Mouse (Mus musculus) CH12.LX (cell line): ENCODE data around the gene Taf4.

Experiments
- CTCF ChIP-seq, 2 experiments: IDR thresholded peaks in 1 of 2; conservative IDR thresholded peaks in 1 of 2; 2 replicates each; pipeline ENCODE4 v1.5.1; 2011 to 2012; ENCODE audit warnings: low read depth in 2 of 2, low read length in 2 of 2, improper control_type of control experiment in 1 of 2, inconsistent platforms in 1 of 2, mild to moderate bottlenecking in 1 of 2, moderate library complexity in 1 of 2
- EP300 ChIP-seq: IDR thresholded peaks from 2 replicates; pipeline ENCODE4 v1.6.1; 2011; ENCODE audit warnings: low read length, improper control_type of control experiment
- MAFK ChIP-seq: IDR thresholded peaks from 2 replicates; pipeline ENCODE4 v1.6.1; 2011; ENCODE audit warnings: low read length, improper control_type of control experiment; ENCODE audit not compliant: insufficient replicate concordance
- MEF2A ChIP-seq: IDR thresholded peaks from 2 replicates; pipeline ENCODE4 v1.6.1; 2014; ENCODE audit warnings: low read depth, mild to moderate bottlenecking, inconsistent platforms, low read length, improper control_type of control experiment, borderline replicate concordance
- NELFE ChIP-seq: IDR thresholded peaks from 2 replicates; pipeline ENCODE4 v1.6.1; 2011; ENCODE audit warnings: low read depth, low read length, improper control_type of control experiment
- NRF1 ChIP-seq: IDR thresholded peaks from 2 replicates; pipeline ENCODE4 v1.6.1; 2014; ENCODE audit warnings: low read depth, mild to moderate bottlenecking, inconsistent platforms, low read length, improper control_type of control experiment, moderate library complexity
- POLR2A ChIP-seq: IDR thresholded peaks from 2 replicates; pipeline ENCODE4 v1.6.1; 2011; ENCODE audit warnings: low read depth, mild to moderate bottlenecking, improper control_type of control experiment, low read length

DNA sequence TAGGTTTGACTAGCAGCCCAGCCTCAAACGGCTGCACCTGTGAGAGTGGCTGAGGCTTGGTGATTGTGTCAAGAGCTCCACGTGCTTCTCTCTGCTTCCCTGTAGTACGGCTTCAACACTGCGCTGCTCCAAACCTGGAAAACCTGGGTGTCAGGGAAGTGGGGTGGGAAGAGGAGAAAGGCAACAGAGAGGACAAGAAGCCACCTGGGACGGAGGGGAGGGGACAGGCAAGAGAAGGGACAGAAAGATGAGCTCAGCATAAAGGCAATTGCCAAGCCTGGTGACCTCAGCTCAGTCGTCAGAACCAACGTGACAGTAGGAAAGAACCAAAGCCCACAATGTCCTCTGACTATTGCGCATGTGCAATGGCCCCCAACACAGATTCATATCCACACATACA lies 44.5 kb upstream of the Taf4 start:
- TF ChIP-seq CTCF (conservative IDR thresholded peaks at IDR 0.05 in 1 of 2, IDR thresholded peaks at IDR 0.05 in 1 of 2; ENCODE audit: low read depth in 2 of 2, low read length in 2 of 2) (no peak), MAFK (no peak), NRF1 (no peak), EP300 (no peak), POLR2A (no peak), NELFE (no peak), MEF2A (no peak)
